Mouse (Mus musculus) adrenal gland, postnatal 14 days (tissue): ENCODE measurements around the gene Csf2. TPM values are rescaled to one million over a fixed set of nuclear protein-coding genes. Genes with fewer than 3 reads are reported as not detected.

Experiments used
- DNase-seq: peaks from one replicate; pipeline ENCODE4 v3.0.0; 2021; ENCODE audit warnings: mixed read lengths
- total RNA-seq: library from RNA; stranded (reverse); gene quantifications from 2 replicates; pipeline ENCODE4 v1.2.3, GENCODE M21; 2021

Csf2 gene
- total RNA-seq, 1 experiment from 2014 or later, result not detected

GRCm38 (mm10) chr11:54236939-54237338, 12.5 kb downstream of the Csf2 start:
- DNase-seq, result peak; percentile 74

GRCm38 (mm10) chr11:54227478-54227877, 22.0 kb downstream of the Csf2 start:
- DNase-seq, result no peak

- DNase-seq, result no peak
These were observed 24.9 kb downstream of the Csf2 start for GRCm38 (mm10) chr11:54224475-54224986.

GRCm38 (mm10) chr11:54223637-54224474, 25.6 kb downstream of the Csf2 start:
- DNase-seq, result peak; percentile 31

GRCm38 (mm10) chr11:54219903-54220740, 29.3 kb downstream of the Csf2 start:
- no peak for DNase-seq

- no peak for DNase-seq
These were observed 30.3 kb downstream of the Csf2 start for GRCm38 (mm10) chr11:54219191-54219590.

- DNase-seq, result peak; percentile 24
These were observed 32.1 kb downstream of the Csf2 start for GRCm38 (mm10) chr11:54217384-54217783.

- DNase-seq, result peak; percentile 47
These were observed 33.4 kb downstream of the Csf2 start for GRCm38 (mm10) chr11:54216091-54216490.

- peak; percentile 96 for DNase-seq
These were observed 34.7 kb downstream of the Csf2 start for GRCm38 (mm10) chr11:54214499-54215443.

- DNase-seq, result no peak
These were observed 35.8 kb downstream of the Csf2 start for GRCm38 (mm10) chr11:54213631-54214030.

GRCm38 (mm10) chr11:54206993-54207392, 42.5 kb downstream of the Csf2 start:
- no peak for DNase-seq

- DNase-seq, result no peak
These were observed 44.1 kb downstream of the Csf2 start for GRCm38 (mm10) chr11:54205366-54205765.

GRCm38 (mm10) chr11:54204781-54205180, 44.7 kb downstream of the Csf2 start:
- DNase-seq, result no peak

GRCm38 (mm10) chr11:54203162-54203561, 46.3 kb downstream of the Csf2 start:
- no peak for DNase-seq

- DNase-seq, result no peak
These were observed 47.4 kb downstream of the Csf2 start for GRCm38 (mm10) chr11:54201881-54202685.

GRCm38 (mm10) chr11:54201287-54201773, 48.1 kb downstream of the Csf2 start:
- DNase-seq, result no peak
